Mouse (Mus musculus): Measurements from ENCODE around the gene Dlg2. TPM values are rescaled to one million over a fixed set of nuclear protein-coding genes. Genes with fewer than 3 reads are reported as not detected.

The Dlg2 gene
- polyA plus RNA-seq, 1 experiment: not detected

GRCm38 (mm10) chr7:92287058-92287457 lies 1810.6 kb downstream of the Dlg2 start:
- Histone ChIP-seq H3K4me1 (ENCODE audit: control insufficient read depth, insufficient read depth, low read length) (no peaks in the 10 kb centered on the region), H3K4me3 (ENCODE audit: insufficient read depth, low read length) (no peak overlapping the region), H3K27ac (ENCODE audit: insufficient read depth, low read depth, low read length) (no peak overlapping the region)
- TF ChIP-seq CTCF (IDR thresholded peaks at IDR 0.05; ENCODE audit: low read depth, low read length) (no peak), POLR2A (IDR thresholded peaks at IDR 0.05; ENCODE audit: borderline replicate concordance, low read depth, low read length) (no peak)

- Histone ChIP-seq H3K27ac (ENCODE audit: insufficient read depth, low read depth, low read length) (no peak overlapping the region), H3K4me1 (ENCODE audit: control insufficient read depth, insufficient read depth, low read length) (no peaks in the 10 kb centered on the region), H3K4me3 (ENCODE audit: insufficient read depth, low read length) (no peak overlapping the region)
- TF ChIP-seq CTCF (IDR thresholded peaks at IDR 0.05; ENCODE audit: low read depth, low read length) (no peak), POLR2A (IDR thresholded peaks at IDR 0.05; ENCODE audit: borderline replicate concordance, low read depth, low read length) (no peak)
These were observed 1812.3 kb downstream of the Dlg2 start for GRCm38 (mm10) chr7:92288814-92289213.

- TF ChIP-seq POLR2A (IDR thresholded peaks at IDR 0.05; ENCODE audit: borderline replicate concordance, low read depth, low read length) (no peak), CTCF (IDR thresholded peaks at IDR 0.05; ENCODE audit: low read depth, low read length) (no peak)
- Histone ChIP-seq H3K27ac (ENCODE audit: insufficient read depth, low read depth, low read length) (no peak overlapping the region), H3K4me3 (ENCODE audit: insufficient read depth, low read length) (no peak overlapping the region), H3K4me1 (ENCODE audit: control insufficient read depth, insufficient read depth, low read length) (no peaks in the 10 kb centered on the region)
These were observed 1816.5 kb downstream of the Dlg2 start for GRCm38 (mm10) chr7:92292918-92293518.

GRCm38 (mm10) chr7:92301046-92301445 lies 1824.6 kb downstream of the Dlg2 start:
- no peaks in the 10 kb centered on the region for H3K4me1 ChIP-seq (ENCODE audit: control insufficient read depth, insufficient read depth, low read length)
- no peak for TF ChIP-seq CTCF (IDR thresholded peaks at IDR 0.05; ENCODE audit: low read depth, low read length)
- TF ChIP-seq POLR2A (IDR thresholded peaks at IDR 0.05; ENCODE audit: borderline replicate concordance, low read depth, low read length): no peak
- H3K4me3 ChIP-seq (ENCODE audit: insufficient read depth, low read length): no peak overlapping the region
- H3K27ac ChIP-seq (ENCODE audit: insufficient read depth, low read depth, low read length): no peak overlapping the region

- TF ChIP-seq POLR2A (IDR thresholded peaks at IDR 0.05; ENCODE audit: borderline replicate concordance, low read depth, low read length): no peak
- TF ChIP-seq CTCF (IDR thresholded peaks at IDR 0.05; ENCODE audit: low read depth, low read length): no peak
- no peak overlapping the region for H3K27ac ChIP-seq (ENCODE audit: insufficient read depth, low read depth, low read length)
- no peak overlapping the region for H3K4me3 ChIP-seq (ENCODE audit: insufficient read depth, low read length)
- no peaks in the 10 kb centered on the region for H3K4me1 ChIP-seq (ENCODE audit: control insufficient read depth, insufficient read depth, low read length)
These were observed 1831.2 kb downstream of the Dlg2 start for GRCm38 (mm10) chr7:92307634-92308033.

GRCm38 (mm10) chr7:92308168-92308567 lies 1831.7 kb downstream of the Dlg2 start:
- H3K27ac ChIP-seq (ENCODE audit: insufficient read depth, low read depth, low read length): no peak overlapping the region
- no peak overlapping the region for H3K4me3 ChIP-seq (ENCODE audit: insufficient read depth, low read length)
- no peaks in the 10 kb centered on the region for H3K4me1 ChIP-seq (ENCODE audit: control insufficient read depth, insufficient read depth, low read length)
- no peak for TF ChIP-seq POLR2A (IDR thresholded peaks at IDR 0.05; ENCODE audit: borderline replicate concordance, low read depth, low read length)
- no peak for TF ChIP-seq CTCF (IDR thresholded peaks at IDR 0.05; ENCODE audit: low read depth, low read length)

- H3K27ac ChIP-seq (ENCODE audit: insufficient read depth, low read depth, low read length): no peak overlapping the region
- TF ChIP-seq POLR2A (IDR thresholded peaks at IDR 0.05; ENCODE audit: borderline replicate concordance, low read depth, low read length) (no peak), CTCF (IDR thresholded peaks at IDR 0.05; ENCODE audit: low read depth, low read length) (no peak)
- no peaks in the 10 kb centered on the region for H3K4me1 ChIP-seq (ENCODE audit: control insufficient read depth, insufficient read depth, low read length)
- no peak overlapping the region for H3K4me3 ChIP-seq (ENCODE audit: insufficient read depth, low read length)
These were observed 1839.9 kb downstream of the Dlg2 start for GRCm38 (mm10) chr7:92316389-92316788.

GRCm38 (mm10) chr7:92319469-92319868 lies 1843.0 kb downstream of the Dlg2 start:
- TF ChIP-seq CTCF (IDR thresholded peaks at IDR 0.05; ENCODE audit: low read depth, low read length) (no peak), POLR2A (IDR thresholded peaks at IDR 0.05; ENCODE audit: borderline replicate concordance, low read depth, low read length) (no peak)
- Histone ChIP-seq H3K4me1 (ENCODE audit: control insufficient read depth, insufficient read depth, low read length) (no peaks in the 10 kb centered on the region), H3K27ac (ENCODE audit: insufficient read depth, low read depth, low read length) (no peak overlapping the region), H3K4me3 (ENCODE audit: insufficient read depth, low read length) (no peak overlapping the region)

GRCm38 (mm10) chr7:92320181-92320580 lies 1843.7 kb downstream of the Dlg2 start:
- H3K27ac ChIP-seq (ENCODE audit: insufficient read depth, low read depth, low read length): no peak overlapping the region
- H3K4me3 ChIP-seq (ENCODE audit: insufficient read depth, low read length): no peak overlapping the region
- TF ChIP-seq CTCF (IDR thresholded peaks at IDR 0.05; ENCODE audit: low read depth, low read length) (no peak), POLR2A (IDR thresholded peaks at IDR 0.05; ENCODE audit: borderline replicate concordance, low read depth, low read length) (no peak)
- H3K4me1 ChIP-seq (ENCODE audit: control insufficient read depth, insufficient read depth, low read length): no peaks in the 10 kb centered on the region

- TF ChIP-seq CTCF (IDR thresholded peaks at IDR 0.05; ENCODE audit: low read depth, low read length) (no peak), POLR2A (IDR thresholded peaks at IDR 0.05; ENCODE audit: borderline replicate concordance, low read depth, low read length) (no peak)
These were observed 1845.3 kb downstream of the Dlg2 start for GRCm38 (mm10) chr7:92321786-92322185.

More at GRCm38 (mm10) chr7:92321786-92322185, 1845.3 kb downstream of the Dlg2 start:
- no peaks in the 10 kb centered on the region for H3K4me1 ChIP-seq (ENCODE audit: control insufficient read depth, insufficient read depth, low read length)
- H3K4me3 ChIP-seq (ENCODE audit: insufficient read depth, low read length): no peak overlapping the region
- no peak overlapping the region for H3K27ac ChIP-seq (ENCODE audit: insufficient read depth, low read depth, low read length)

Data from bone marrow macrophage, adult 2 months (primary cell).